Mouse (Mus musculus) lung, postnatal 25 days (tissue): ENCODE data around the gene D630039A03Rik.
"Not testable (repeated sequence)": the region's sequence is repeated elsewhere in the genome, so short reads cannot be mapped to it uniquely, and the experiment has no call there.

ENCODE experiments used
- DNase-seq: peaks from one replicate; pipeline ENCODE4 v3.0.0; 2022; ENCODE audit warnings: low spot score

D630039A03Rik gene

DNA sequence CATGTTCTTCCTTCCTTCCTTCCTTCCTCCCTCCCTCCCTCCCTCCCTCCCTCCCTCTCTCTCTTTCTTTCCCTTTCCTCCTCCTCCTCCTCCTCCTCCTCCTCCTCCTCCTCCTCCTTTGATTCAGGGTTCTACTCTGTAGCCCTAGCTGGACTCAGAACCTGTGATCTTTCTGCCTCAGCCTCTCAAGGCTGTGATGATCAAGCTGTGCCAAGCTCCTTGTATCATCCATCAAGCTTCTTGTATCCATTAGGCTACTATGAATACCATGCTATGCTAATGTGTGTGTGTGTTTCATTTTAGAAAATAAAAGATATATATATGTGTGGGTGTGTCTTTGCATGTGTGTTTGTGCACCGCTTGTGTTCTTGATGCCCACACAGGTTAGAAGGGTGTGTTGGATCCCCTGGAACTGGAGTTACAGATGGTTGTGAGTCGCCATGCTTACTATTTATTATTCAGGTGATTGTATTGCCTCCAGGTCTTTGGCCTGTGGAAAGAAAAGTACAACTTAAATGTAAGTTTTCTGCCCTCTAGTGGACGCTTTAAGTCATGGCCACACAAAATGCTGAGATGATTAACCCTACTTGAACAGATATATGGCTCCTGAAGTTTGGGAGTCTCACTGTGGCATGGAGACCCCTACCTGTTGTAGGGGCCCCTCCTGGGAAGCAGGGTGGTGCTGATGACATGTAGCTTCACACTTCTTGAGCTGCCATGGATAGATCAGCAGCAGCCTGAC, 11.5 kb upstream of the D630039A03Rik start:
- peak; percentile 41 for DNase-seq

DNA sequence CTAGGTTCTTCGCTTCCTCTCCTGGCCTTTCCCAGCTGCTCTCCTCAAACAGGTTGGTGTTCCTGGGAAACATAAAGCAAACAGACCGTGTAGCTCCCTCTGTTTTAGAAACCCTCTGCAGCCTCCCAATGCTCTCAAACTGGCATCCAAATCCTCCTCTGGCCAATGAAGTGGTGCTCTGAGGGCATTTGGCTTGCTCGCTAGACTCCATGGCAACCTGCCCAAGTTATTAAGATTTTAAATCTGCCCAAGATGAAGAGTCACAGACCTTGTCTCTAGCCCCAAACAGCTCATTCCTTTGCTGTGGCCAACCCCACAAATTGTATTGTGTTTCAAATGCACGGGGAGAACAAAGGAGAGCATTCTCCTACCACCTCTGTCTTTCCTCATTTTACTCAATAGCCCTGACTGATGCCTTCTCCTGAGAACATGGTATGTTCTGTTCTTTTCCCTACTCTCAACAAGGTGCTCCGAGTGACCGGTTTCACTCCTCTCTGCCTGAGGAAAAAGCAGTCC, 8.5 kb upstream of the D630039A03Rik start:
- no peak for DNase-seq

DNA sequence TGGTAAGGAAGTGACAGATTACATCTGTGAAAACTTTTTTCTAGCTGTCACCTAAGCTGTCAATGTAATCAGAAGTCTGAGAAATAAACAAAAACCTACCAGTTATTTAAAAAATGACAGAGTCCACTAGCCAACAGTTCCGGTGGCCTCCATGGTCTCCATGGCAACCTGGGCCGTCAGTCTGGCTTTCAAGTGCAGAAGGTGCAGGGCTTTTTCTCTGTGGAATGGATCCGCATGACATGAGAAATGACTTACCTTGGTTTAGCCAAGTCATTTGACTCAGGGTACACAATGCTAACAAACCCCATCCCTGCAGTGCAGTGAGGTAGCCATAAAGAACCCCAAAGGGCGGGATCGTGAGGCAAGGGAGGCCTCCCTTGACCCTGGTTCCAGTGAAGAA, 6.1 kb upstream of the D630039A03Rik start:
- DNase-seq, result no peak

DNA sequence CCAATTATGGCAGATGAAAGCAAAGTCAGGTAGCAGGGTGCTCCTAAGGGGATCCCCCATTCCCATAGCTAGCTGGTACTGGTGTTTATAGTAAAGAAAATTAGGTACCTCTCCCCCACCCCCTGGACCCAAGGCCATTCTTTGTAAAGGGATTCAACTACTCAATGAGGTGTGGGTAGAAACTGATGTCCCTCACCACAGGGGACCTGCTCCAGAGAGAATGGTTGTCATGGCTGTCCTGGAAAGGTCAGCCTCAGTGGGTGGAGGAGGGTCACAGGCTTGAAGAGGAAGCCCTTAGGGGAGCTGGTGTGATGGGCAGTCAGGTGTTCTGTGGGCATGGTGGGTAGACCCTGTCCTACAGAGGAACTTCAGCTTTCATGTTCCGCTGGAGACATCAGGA, 4.4 kb upstream of the D630039A03Rik start:
- DNase-seq, result no peak

DNA sequence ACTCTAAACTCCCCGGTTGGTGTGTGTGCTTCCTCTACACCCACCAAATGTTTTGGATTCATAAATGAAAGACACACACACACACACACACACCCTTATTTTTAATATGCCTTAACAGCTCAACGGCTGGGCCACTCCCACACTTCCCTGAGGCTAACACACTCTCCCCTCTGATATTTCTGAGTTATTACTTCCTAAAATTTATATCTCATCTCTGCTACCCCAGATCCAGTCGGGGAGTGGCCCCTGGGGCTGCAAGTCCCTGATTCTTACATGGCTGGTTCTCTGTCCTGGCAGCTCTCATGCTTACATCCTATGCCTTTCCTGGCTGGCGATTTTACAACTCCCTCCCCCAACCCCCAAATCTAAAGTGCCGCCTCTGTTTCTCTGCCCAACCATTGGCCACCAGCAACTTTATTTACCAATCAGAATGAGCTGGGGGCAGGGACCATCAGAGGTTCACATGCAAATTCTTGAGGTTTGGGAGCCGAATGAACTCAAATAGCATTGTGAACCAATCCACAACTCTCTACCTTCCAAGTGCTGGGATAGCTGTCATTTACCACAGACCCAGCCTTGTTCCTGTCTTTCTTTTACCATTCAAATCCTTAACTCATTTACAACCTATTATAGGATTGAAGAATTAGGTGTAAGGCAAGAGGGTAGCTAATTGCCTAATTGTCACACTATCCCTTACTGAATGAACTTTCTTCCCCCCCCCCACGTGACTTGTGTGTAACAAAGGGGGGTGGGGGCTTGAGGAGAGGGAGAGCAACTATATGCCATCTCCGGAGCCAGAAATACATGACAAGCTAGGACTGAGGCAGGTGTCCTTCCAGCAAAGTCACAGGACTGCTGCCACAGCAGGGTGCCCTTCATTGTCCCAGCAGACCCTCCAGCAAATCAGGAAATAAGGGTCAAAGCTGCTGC, 3.7 kb upstream of the D630039A03Rik start:
- DNase-seq, result no peak

DNA sequence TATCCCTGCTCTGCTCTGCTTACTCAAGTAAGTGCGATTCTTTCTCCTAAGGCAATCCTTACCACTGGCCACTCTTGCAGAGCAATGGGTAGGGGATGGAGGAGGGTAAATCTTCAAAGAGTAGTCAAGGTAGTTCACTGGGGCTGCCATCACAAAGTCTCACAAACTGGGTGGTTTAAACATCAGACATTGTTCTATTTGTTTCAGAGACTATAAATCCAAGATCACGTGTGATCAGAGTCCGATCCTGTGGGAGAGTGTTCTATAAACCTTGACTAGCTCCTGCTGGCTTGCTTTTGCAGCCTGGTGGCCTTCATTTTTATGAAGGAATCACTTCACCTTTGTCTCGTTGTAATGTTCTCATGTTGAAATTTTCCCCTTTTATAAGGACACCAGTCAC, 614 bp upstream of the D630039A03Rik start:
- no peak for DNase-seq

DNA sequence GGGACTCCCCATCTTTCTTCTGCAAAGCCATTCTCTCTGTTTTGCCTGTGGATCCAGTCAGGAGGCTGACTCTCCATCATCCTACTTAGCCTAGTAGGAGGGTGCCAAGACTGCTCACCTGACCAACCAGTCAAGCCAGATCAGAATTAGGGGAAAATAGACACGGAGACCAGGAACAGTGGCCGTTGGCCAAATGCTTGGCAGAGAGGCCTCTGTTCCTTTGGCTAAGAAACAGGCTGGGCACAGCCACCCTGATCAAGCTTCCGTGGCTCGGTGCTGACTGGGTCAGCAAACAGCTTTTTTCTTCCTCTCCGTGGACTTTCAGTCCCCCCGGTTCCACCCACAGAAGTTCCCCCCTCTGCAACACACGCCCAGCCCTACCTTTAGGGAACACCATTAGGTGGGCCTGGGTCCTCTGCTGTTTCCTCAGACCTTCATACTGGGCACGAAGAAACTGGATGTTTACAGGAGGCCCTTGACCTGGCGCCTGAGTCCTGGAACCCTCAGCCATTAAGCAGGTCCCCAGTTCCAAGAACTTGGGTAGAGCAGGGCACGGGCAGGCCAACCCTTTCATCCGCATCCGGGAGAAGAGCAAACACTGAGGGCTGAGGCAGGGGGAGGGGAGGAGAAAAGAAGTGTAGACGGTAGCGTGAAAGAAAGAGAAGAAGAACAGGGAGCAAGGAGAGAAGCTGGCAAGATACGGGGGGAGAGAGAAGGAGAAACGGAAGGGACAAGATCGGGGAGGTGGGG, 706 bp downstream of the D630039A03Rik start:
- peak; percentile 80 for DNase-seq

DNA sequence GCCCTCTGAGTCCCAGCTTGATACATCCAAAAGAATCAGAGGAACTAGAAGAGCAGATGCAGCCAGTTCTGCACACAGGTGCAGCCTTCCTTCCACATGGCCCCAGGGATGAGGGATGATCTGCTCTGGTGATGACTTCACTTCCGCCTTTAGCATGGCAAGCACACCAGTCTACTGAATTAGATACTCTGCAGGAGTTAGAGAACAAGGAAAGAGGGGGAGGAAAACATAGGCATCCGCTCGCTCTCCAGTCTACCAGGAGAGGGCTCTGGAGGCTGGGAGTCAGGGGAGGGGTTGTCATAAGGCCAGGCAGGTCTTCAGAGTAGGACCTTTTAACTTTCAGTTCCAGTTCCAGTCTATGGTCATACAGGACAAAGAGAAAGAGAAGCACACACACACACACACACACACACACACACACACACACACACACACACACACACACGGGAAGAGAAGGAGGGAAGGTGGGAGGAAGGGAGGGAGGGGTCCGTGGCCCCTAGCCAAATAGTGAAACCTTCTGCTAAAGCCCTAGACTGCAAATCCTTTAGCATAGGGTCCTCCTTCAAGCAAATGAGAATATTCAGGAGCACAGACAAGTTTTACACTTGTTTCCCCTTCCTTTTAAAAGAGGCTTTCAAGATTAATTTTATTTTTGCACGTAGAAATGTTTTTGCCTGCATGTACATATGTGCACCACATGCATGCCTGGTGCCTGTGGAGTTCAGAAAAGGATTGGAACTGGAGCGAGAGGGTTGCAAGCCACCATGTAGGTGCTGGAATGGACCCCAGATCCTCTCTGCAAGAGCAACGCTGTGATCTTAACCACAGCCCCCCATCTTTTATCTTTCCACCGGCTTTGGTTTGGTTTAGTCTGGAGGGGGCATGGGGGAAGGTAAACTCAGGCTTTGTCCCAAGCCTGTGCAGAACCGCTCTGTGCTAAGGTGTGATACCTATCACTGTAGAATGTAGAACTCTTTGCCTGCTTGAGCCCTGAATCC, 1.6 kb downstream of the D630039A03Rik start:
- peak; percentile 17 for DNase-seq

DNA sequence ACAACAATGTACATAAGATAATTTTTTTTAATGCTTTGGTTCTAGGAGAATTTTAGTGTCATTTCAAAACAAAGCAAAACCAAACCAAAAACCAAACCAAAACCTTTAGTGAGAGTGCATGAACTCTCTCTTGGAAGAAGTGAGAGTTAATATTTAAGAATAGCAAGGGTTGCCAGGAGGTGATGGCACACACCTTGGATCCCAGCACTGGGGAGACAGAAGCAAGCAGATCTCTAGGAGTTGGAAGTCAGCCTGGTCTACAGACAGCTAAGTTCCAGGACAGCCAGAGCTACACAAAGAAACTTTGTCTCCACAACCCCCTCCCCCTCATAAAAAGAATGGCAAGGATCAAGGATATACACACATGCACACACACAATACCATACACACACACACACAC, 3.1 kb downstream of the D630039A03Rik start:
- no peak for DNase-seq

DNA sequence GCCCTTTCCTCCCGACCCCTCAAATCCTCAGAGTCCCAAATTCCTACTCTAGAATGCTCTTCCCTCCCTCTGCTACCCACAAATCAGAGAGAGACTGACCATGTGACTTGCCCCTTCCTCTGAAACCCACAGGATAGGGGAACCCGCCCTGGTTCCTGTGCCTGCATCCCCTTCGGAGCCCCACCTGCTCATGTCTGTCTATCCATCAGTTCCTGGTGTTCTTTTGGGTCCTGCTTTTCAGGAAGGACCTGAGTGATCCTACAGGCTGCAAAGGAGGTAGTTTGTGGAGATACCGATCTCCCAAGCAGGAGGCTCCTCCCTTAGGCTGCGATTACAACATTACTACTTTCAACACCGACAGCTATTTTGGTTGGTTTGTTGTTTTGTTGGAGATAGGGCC, 7.2 kb downstream of the D630039A03Rik start:
- no peak for DNase-seq

DNA sequence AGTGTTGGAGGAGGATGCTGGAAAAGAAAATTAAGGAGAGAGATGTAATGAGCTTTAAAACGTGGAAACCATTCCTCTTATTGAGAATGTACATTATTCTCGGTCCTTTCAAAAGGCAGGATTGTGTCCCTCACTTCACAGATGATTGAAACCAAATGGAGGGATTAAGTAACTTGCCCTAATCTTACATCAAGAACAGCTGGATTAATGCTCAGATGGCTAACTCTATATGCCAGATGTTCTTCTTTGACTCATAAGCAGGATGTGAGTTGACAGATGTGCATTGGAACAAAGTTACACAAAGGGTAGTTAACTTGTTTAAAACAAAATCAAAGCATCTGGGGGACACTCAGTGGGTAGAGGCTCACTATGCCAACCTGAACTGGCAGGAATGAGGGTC, 9.4 kb downstream of the D630039A03Rik start:
- DNase-seq, result no peak

DNA sequence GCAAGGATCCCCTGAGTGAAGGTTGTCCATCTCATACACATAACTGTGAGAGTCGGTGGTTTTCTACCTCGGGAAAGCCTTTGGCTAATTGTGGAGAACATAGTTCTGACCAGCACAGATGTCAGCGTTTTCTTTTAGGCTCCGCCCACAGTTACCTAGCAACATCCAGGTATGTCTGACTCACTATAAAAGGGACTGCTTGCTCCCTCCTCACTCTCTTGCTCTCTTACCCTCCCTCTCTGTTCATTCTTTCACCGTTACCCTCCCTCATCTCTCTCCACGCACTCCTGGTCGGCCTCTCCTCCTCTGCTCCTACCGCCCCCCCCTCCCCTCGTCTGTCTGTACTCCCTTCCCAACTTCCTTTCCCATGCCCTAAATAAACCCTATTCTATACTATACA, 11.5 kb downstream of the D630039A03Rik start:
- DNase-seq, result peak; percentile 54

DNA sequence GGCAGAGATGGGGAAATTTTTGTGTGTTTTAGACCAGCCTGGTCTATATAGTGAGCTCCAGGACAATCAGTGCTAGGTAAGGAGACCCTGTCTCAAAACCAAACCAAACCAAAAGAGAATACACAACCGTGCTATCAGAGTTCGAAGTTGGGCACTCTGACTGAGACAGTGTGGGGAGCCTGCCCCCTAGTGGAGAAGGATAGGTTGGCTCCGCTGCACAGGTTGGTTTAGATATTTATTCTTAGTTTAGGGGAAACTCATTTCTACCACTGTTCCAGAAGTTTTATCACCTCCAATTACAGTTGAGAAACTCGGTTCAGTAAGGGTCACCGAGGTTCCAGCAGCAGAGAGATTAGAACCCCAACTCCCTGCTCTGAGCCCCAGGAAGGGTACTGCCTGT, 11.9 kb downstream of the D630039A03Rik start:
- DNase-seq, result peak; percentile 67

DNA sequence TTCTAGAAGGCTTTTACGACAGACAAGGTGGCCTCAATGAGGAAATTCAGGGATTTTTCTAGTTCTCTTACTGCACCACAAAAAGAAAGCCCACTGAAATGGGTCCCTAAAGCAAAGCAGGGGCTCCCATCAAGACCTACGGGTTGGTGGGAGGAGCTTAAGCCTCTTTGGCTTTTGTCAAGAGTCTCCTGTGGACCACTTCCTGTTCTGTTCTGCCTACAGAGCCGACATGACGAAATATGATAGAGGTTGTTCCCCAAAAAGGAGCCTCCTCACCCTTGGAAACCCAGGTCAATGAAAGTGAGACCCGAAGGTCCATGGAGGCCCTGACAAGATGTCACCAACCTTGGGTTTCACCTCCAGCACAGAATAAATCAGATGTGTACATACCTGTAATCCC, 13.5 kb downstream of the D630039A03Rik start:
- DNase-seq, result no peak

DNA sequence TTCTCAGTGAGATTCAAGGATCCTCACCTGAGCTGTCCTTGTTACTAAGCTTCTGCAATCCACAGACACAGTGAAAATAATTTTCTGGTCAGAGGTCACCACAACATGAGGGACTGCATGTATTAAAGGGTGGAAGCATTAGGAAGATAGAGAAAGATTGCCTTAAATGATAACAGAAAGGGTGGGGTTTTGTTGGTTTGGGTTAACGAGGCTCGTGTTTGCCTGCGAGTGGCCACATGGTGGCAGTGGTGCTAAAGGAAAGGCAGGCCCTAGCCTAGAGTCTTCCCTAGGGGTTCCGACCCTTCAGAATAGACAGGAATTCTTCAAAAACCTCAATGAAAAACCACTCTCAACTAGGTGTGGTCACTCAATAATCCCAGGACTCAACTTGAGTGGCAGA, 14.9 kb downstream of the D630039A03Rik start:
- peak; percentile 39 for DNase-seq

DNA sequence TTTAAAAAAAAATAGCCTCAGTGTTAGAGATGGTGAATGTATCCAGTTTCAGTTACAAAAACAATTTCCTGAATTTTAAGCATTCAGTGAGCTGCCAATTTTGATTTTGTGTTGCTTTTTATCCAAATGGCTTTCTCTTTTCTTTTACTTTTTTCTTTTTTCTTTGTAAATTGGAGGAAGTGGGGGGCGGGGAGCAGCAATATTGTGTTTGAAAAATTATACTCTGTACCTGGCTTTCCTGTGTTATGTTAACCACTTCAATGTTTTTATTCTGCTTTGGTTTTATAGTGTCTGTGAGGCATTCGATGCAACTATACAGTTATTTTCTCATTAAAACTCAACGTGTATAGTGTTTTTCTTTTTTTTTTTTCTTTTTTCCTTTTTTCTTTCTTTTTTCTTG, 19.5 kb downstream of the D630039A03Rik start:
- DNase-seq, result no peak

DNA sequence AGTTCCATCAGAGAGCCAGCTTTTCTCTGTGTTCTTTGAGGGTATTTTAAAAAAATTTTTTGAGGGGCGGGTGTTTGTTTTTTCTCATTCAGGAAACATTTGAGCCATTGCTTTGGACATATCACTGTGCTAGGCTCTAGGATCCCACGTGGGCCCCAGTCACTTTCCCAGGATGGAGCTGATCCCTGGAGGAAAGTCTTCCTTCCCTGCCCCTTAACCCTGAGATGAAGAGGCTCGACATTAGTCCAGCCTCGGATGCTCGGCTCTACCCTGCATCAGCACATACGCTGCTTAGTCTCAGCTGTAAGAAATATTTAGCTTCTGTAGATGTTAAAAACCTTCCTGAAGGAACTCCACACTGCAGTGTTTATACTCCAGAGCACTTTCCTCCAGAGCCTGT, 20.2 kb downstream of the D630039A03Rik start:
- no peak for DNase-seq

DNA sequence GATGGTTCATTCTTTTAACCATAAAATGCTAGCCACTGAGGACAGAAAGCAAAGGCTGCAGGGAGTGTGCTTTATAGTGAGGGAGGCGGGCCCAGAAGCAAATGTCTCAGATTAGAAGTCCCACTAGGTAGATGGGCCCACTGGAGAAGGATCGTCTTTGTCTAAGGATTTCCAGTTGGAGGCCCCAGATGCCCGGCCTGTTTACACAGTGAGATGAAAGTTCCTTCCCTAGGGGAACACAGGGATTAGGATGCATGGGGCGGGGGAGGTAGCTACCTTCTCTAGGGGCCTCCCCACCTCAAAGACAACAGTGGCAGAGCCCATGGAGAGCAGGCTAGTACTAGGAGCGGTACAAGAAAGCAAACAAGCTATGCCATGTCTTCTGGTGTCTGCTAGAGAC, 21.0 kb downstream of the D630039A03Rik start:
- no peak for DNase-seq

DNA sequence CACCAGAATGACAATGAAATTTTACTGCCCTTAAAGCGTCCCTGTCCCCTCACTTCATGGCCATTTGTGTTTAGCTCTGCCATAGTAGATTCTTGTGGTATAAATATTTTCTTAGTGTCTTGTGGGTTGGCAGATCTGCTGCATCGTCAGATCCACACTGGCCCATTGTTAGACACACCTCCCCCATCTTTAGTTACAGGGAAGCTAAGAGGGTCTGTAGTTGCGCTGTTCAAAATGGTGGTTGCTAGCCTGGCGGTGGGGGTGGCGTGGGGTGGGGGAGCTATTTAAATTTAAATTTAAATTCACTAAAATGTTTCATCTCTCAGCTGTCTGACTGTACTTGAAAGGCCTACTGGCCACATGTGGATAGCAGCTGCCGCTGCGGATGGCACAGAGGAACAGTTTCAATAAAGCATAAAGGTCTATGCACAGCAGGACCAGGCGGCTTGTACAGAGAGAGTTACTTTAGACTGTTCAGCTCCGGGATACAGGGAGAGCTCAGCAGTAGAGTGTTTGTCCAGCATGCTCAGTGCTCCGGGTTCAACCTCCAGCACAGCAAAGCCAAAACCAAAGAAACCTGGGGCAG, 24.0 kb downstream of the D630039A03Rik start:
- no peak for DNase-seq

DNA sequence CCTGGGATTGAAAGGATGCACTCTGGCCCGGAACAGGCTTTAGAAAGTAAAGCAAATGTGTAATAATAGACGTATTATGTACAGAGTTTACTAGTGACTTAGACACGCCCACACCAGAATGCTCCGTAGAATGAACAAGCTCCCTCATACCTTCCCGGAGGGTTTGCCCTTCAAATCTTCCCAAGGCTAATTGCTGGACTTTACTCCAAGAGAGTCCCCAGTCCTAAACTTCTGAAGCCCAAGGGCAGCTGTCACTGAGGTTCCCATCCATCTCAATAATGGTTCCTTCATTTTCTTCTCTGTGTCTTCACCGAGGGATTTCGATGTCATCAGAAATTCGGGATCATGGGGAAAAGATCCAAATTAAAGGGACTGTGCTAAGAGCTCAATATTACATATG, 26.3 kb downstream of the D630039A03Rik start:
- DNase-seq, result no peak

DNA sequence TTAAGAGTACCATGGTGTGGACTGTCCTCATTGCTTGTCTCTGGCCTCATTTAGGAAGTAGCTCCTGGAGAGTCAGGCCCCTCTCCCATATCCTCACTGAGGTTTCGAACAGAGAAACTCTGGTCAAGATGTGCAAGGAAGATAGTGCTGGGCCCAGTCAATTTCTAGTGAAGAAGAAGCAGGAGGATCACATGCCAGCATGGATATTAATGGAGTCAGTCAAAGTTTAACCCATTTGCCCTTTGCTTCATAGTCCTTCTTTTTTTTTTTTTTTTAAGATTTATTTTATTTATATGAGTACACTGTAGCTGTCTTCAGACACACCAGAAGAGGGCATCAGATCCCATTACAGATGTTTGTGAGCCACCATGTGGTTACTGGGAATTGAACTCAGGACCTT, 27.1 kb downstream of the D630039A03Rik start:
- not testable (repeated sequence) for DNase-seq
